Mouse (Mus musculus): ENCODE results near the gene Cxcl12.

Gene Cxcl12

GRCm38 (mm10) chr6:117219300-117219680, 51.0 kb downstream of the Cxcl12 start:
- DNase-seq (ENCODE audit: extremely low read depth, low read depth), result no peak

GRCm38 (mm10) chr6:117219911-117220481, 51.7 kb downstream of the Cxcl12 start:
- DNase-seq (ENCODE audit: extremely low read depth, low read depth), result no peak

GRCm38 (mm10) chr6:117220831-117221345, 52.6 kb downstream of the Cxcl12 start:
- DNase-seq (ENCODE audit: extremely low read depth, low read depth), result no peak
